Mouse (Mus musculus): Measurements from ENCODE around the gene Msh4. TPM values are rescaled to one million over a fixed set of nuclear protein-coding genes. Genes with fewer than 3 reads are reported as not detected.
A peak's percentile ranks its signal among the peaks of the same experiment; 100 is the strongest.

The Msh4 gene
- total and polyA plus RNA-seq, 3 experiments, result 0.45 to 0.49 TPM; not detected in 1

DNA sequence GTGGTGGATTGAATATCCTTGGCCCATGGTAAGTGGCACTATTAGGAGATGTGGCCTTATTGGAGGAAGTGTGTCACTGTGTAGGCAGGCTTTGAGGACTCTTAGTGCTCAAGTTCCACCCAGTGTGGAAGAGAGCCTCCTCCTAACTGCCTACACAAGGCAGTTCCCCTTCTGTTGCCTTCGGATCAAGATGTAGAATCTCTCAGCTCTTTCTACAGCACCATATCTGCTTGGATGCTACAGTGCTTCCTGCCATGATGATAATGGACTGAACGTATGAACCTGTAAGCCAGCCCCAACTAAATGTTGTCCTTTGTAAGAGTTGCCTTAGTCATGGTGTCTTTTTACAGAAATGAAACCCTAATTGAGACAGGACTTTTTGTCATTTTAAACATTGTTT lies 60.4 kb downstream of the Msh4 start:
- H3K9me3 ChIP-seq (replicated peaks), result no peaks in the 10 kb centered on the region
- peaks cover 46% of the 10 kb centered on the region for H3K4me1 ChIP-seq (ENCODE audit: insufficient read depth, low read depth, low read length)
- H3K4me3 ChIP-seq (ENCODE audit: low read depth, low read length), result no peak overlapping the region
- DNase-seq (ENCODE audit: low spot score) (no peak), ATAC-seq (ENCODE audit: extremely low read depth, insufficient number of reproducible peaks, low FRiP score, poor library complexity, severe bottlenecking) (no peak)
- H3K27me3 ChIP-seq (ENCODE audit: insufficient read depth, low read length), result no peaks in the 10 kb centered on the region
- no peaks in the 10 kb centered on the region for H3K36me3 ChIP-seq (replicated peaks)
- no peak for TF ChIP-seq TAL1 (conservative IDR thresholded peaks at IDR 0.05; ENCODE audit: low read depth, low read length)
- TF ChIP-seq CTCF (IDR thresholded peaks at IDR 0.05; ENCODE audit: low read depth, low read length), result no peak
- no peak for TF ChIP-seq GATA2 (IDR thresholded peaks at IDR 0.05; ENCODE audit: borderline replicate concordance, low read depth, low read length)
- no peak for TF ChIP-seq POLR2AphosphoS5 (IDR thresholded peaks at IDR 0.05; ENCODE audit: insufficient replicate concordance, low read depth, low read length)
- no peak for TF ChIP-seq GATA1 (IDR thresholded peaks at IDR 0.05; ENCODE audit: borderline replicate concordance, low read length)

GRCm38 (mm10) chr3:153844757-153845156 lies 61.2 kb downstream of the Msh4 start:
- no peak overlapping the region for H3K4me3 ChIP-seq (ENCODE audit: low read depth, low read length)
- H3K36me3 ChIP-seq (replicated peaks), result no peaks in the 10 kb centered on the region
- TF ChIP-seq POLR2AphosphoS5 (IDR thresholded peaks at IDR 0.05; ENCODE audit: insufficient replicate concordance, low read depth, low read length) (no peak), CTCF (IDR thresholded peaks at IDR 0.05; ENCODE audit: low read depth, low read length) (no peak), TAL1 (conservative IDR thresholded peaks at IDR 0.05; ENCODE audit: low read depth, low read length) (no peak)
- ATAC-seq (ENCODE audit: extremely low read depth, insufficient number of reproducible peaks, low FRiP score, poor library complexity, severe bottlenecking) (no peak), DNase-seq (ENCODE audit: low spot score) (no peak)
- no peaks in the 10 kb centered on the region for H3K9me3 ChIP-seq (replicated peaks)
- no peaks in the 10 kb centered on the region for H3K27me3 ChIP-seq (ENCODE audit: insufficient read depth, low read length)
- H3K4me1 ChIP-seq (ENCODE audit: insufficient read depth, low read depth, low read length), result peaks cover 39% of the 10 kb centered on the region

GRCm38 (mm10) chr3:153844030-153844429 lies 61.9 kb downstream of the Msh4 start, which contains the start of gene Asb17:
Asb17 (plus strand) TSS chr3:153844209.
- DNase-seq (ENCODE audit: low spot score) (no peak), ATAC-seq (ENCODE audit: extremely low read depth, insufficient number of reproducible peaks, low FRiP score, poor library complexity, severe bottlenecking) (no peak)
- H3K4me1 ChIP-seq (ENCODE audit: insufficient read depth, low read depth, low read length), result peaks cover 32% of the 10 kb centered on the region
- H3K4me3 ChIP-seq (ENCODE audit: low read depth, low read length), result no peak within 1 kb of the TSS
- H3K9me3 ChIP-seq (replicated peaks), result no peaks in the 10 kb centered on the region
- H3K27me3 ChIP-seq (ENCODE audit: insufficient read depth, low read length), result no peaks in the 10 kb centered on the region
- no peaks in the 10 kb centered on the region for H3K36me3 ChIP-seq (replicated peaks)
- no peak for TF ChIP-seq CTCF (IDR thresholded peaks at IDR 0.05; ENCODE audit: low read depth, low read length)
- TF ChIP-seq TAL1 (conservative IDR thresholded peaks at IDR 0.05; ENCODE audit: low read depth, low read length), result no peak

GRCm38 (mm10) chr3:153837593-153837992 lies 68.3 kb downstream of the Msh4 start:
- no peaks in the 10 kb centered on the region for H3K27me3 ChIP-seq (ENCODE audit: insufficient read depth, low read length)
- H3K4me1 ChIP-seq (ENCODE audit: insufficient read depth, low read depth, low read length), result peaks cover 34% of the 10 kb centered on the region
- TF ChIP-seq GATA2 (IDR thresholded peaks at IDR 0.05; ENCODE audit: borderline replicate concordance, low read depth, low read length), result no peak
- no peak for TF ChIP-seq TAL1 (conservative IDR thresholded peaks at IDR 0.05; ENCODE audit: low read depth, low read length)
- TF ChIP-seq GATA1 (IDR thresholded peaks at IDR 0.05; ENCODE audit: borderline replicate concordance, low read length), result no peak
- no peak for TF ChIP-seq CTCF (IDR thresholded peaks at IDR 0.05; ENCODE audit: low read depth, low read length)
- no peak for TF ChIP-seq POLR2AphosphoS5 (IDR thresholded peaks at IDR 0.05; ENCODE audit: insufficient replicate concordance, low read depth, low read length)
- DNase-seq (ENCODE audit: low spot score), result no peak
- no peaks in the 10 kb centered on the region for H3K36me3 ChIP-seq (replicated peaks)
- H3K4me3 ChIP-seq (ENCODE audit: low read depth, low read length), result no peak overlapping the region
- ATAC-seq (ENCODE audit: extremely low read depth, insufficient number of reproducible peaks, low FRiP score, poor library complexity, severe bottlenecking), result peak; percentile 18; the same call in 1 of the 2 replicates
- H3K9me3 ChIP-seq (replicated peaks), result peaks cover 10% of the 10 kb centered on the region

GRCm38 (mm10) chr3:153836316-153836715 lies 69.6 kb downstream of the Msh4 start:
- Histone ChIP-seq H3K9me3 (replicated peaks) (peaks cover 10% of the 10 kb centered on the region), H3K4me3 (ENCODE audit: low read depth, low read length) (no peak overlapping the region), H3K27me3 (ENCODE audit: insufficient read depth, low read length) (no peaks in the 10 kb centered on the region), H3K36me3 (replicated peaks) (no peaks in the 10 kb centered on the region), H3K4me1 (ENCODE audit: insufficient read depth, low read depth, low read length) (peaks cover 46% of the 10 kb centered on the region)
- DNase-seq (ENCODE audit: low spot score) (no peak), ATAC-seq (ENCODE audit: extremely low read depth, insufficient number of reproducible peaks, low FRiP score, poor library complexity, severe bottlenecking) (no peak)
- TF ChIP-seq TAL1 (conservative IDR thresholded peaks at IDR 0.05; ENCODE audit: low read depth, low read length) (no peak), POLR2AphosphoS5 (IDR thresholded peaks at IDR 0.05; ENCODE audit: insufficient replicate concordance, low read depth, low read length) (no peak), CTCF (IDR thresholded peaks at IDR 0.05; ENCODE audit: low read depth, low read length) (no peak), GATA1 (IDR thresholded peaks at IDR 0.05; ENCODE audit: borderline replicate concordance, low read length) (no peak), GATA2 (IDR thresholded peaks at IDR 0.05; ENCODE audit: borderline replicate concordance, low read depth, low read length) (no peak)

DNA sequence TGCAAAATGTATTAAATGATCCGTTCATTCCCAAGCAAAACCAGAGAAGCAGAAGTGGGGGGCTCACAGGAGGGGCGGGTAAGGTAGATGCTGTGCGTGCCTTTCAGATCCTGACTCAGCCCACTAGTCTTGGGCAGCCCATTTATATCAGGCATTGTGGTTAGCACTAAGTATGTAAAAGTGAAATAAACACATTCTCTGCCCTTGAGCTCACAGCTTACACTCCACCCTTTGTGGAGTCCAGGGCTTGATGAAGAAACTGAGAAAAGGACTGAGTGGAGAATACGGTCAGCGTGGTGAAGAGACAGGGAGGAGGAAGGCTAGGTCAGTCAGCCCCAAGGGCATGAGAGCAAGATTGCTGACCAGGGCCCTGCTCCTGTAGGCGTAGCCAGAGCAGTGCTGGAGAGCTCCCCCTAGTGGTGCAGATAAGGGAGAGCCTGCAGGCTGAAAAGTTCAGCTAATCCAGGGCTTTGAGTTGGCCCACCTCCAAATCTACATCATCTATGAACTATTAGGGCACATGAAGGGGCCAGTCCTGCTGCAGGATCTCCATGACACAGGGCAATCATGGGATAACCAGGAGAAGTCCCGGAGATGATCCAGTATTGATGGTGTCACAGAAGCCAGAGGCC lies 70.4 kb downstream of the Msh4 start:
- DNase-seq (ENCODE audit: low spot score), result no peak

More for the DNA sequence above, 70.4 kb downstream of the Msh4 start:
- Histone ChIP-seq H3K9me3 (replicated peaks) (peaks cover 10% of the 10 kb centered on the region), H3K4me3 (ENCODE audit: low read depth, low read length) (peak overlapping the region; percentile 24; the same call in 1 of the 2 replicates), H3K27me3 (ENCODE audit: insufficient read depth, low read length) (no peaks in the 10 kb centered on the region), H3K4me1 (ENCODE audit: insufficient read depth, low read depth, low read length) (peaks cover 50% of the 10 kb centered on the region), H3K36me3 (replicated peaks) (no peaks in the 10 kb centered on the region)
- TF ChIP-seq POLR2AphosphoS5 (IDR thresholded peaks at IDR 0.05; ENCODE audit: insufficient replicate concordance, low read depth, low read length), result no peak
- no peak for TF ChIP-seq GATA1 (IDR thresholded peaks at IDR 0.05; ENCODE audit: borderline replicate concordance, low read length)
- no peak for TF ChIP-seq TAL1 (conservative IDR thresholded peaks at IDR 0.05; ENCODE audit: low read depth, low read length)
- TF ChIP-seq CTCF (IDR thresholded peaks at IDR 0.05; ENCODE audit: low read depth, low read length), result peak; percentile 79
- ATAC-seq (ENCODE audit: extremely low read depth, insufficient number of reproducible peaks, low FRiP score, poor library complexity, severe bottlenecking), result peak; percentile 66; the same call in 1 of the 2 replicates
